Mouse (Mus musculus) thymus, postnatal 36 days (tissue): Measurements from ENCODE around the gene Kdm5d.

Source experiments
- DNase-seq, 2 experiments: peaks; one replicate each; pipeline ENCODE4 v3.0.0; 2022; ENCODE audit warnings: mixed read lengths in 2 of 2

Gene Kdm5d

GRCm38 (mm10) chrY:897393-898227, at the start of gene Kdm5d:
Gene Kdm5d, plus strand, starts transcription at chrY:897788.
- DNase-seq = peak in 1 of 2 experiments; percentile 48

GRCm38 (mm10) chrY:872404-872803, 25.2 kb upstream of the Kdm5d start:
- DNase-seq = no peak

- no peak for DNase-seq
Measured at GRCm38 (mm10) chrY:872855-873549, 24.6 kb upstream of the Kdm5d start.
